Mouse (Mus musculus): ENCODE measurements around the gene Gcc1. TPM values are rescaled to one million over a fixed set of nuclear protein-coding genes. Genes with fewer than 3 reads are reported as not detected.

Gcc1 gene
- polyA plus RNA-seq, 1 experiment from 2014 or later, result 5.5 TPM

DNA sequence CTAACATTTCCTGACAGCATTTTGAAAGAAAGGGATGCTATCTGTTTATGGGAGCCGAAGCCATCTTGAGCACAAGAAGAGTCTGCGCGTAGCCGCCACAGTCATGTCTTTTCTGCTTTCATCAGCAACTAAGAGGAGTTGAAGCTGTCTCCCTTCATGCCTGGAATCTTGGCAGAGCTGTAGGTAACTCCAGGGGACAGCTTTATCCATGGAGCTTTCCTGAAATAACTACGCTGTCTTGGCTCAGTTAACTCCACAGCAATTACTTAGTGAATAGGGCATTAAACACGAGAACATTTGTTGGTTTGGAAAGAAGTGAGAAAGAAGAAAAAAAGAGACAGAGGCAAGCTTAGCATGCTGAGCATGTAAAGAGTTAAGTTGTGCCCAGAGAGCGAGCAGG, 19.7 kb upstream of the Gcc1 start:
- Histone ChIP-seq H3K27ac (no peak overlapping the region), H3K9me3 (replicated peaks) (no peaks in the 10 kb centered on the region), H3K4me3 (no peak overlapping the region), H3K27me3 (replicated peaks) (peaks cover 78% of the 10 kb centered on the region), H3K36me3 (no peaks in the 10 kb centered on the region), H3K4me2 (no peak overlapping the region), H3K4me1 (no peaks in the 10 kb centered on the region), H3K9ac (no peak overlapping the region)
- WGBS (ENCODE audit: insufficient replicate concordance), result 73% methylated on average over 7 of the region's 7 CpGs
- ATAC-seq, result no peak

DNA sequence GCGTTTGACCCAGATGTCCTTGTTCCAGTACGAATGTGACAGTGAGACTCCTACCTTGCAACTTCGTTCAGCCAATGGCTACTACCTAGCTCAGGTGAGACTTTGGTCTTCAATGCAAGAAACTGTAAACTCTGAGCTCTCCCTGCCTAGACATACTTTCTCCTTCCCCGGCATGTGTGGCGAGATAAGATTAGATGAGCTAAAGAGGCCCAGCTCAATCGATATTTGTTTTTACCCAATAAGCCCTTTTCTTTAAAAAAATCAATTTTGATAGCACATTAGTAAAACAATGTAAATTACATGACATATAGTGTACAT, 3.3 kb upstream of the Gcc1 start:
- Histone ChIP-seq H3K27ac (peak overlapping the region; percentile 45), H3K4me2 (peak overlapping the region; percentile 54), H3K9ac (0 out of 2 replicates have a peak overlapping the region, but pooled peaks have one; percentile 3), H3K4me3 (peak overlapping the region; percentile 23), H3K27me3 (replicated peaks) (peaks cover under 1% of the 10 kb centered on the region; the same call in 1 of the 2 replicates), H3K36me3 (peaks cover 15% of the 10 kb centered on the region), H3K9me3 (replicated peaks) (no peaks in the 10 kb centered on the region), H3K4me1 (peaks cover 26% of the 10 kb centered on the region)
- ATAC-seq, result peak; percentile 77
- 46% methylated on average over 6 of the region's 6 CpGs for WGBS (ENCODE audit: insufficient replicate concordance)

DNA sequence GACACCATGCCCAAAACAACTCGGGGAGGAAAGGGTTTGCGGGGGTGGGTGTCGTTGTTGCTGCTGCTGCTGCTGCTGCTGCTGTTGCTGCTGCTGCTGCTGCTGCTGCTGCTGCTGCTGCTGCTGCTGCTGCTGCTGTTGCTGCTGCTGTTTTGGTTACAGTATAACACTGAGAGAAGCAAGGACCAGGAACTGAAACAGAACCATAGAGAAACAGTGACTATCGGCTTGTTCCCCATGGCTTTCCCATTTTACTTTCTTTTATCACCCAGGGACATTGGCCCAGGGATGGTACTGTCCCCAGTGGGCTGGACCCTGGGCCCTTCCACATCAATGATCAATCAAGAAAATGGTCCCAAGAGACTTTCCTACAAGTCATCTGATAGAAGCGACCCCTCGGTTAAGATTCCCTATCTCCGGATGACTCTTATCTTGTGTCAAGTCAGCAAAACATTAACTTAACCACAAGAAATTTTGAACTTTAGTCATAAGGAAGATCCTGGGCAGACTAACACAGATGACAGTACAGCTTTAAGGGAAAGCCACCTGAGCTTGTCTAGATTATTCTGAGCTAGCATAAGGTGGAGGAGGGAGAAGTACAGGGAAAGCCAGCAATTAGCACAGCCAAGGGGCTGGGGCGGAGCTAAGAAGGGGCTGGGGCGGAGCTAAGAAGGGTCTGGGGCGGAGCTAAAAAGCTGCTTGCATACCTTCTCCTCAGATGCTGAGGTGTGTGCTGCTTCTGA, 2.8 kb upstream of the Gcc1 start:
- 53% methylated on average over 10 of the region's 10 CpGs for WGBS (ENCODE audit: insufficient replicate concordance)
- Histone ChIP-seq H3K36me3 (peaks cover 20% of the 10 kb centered on the region), H3K27ac (peak overlapping the region; percentile 45), H3K27me3 (replicated peaks) (no peaks in the 10 kb centered on the region), H3K4me2 (peak overlapping the region; percentile 54), H3K9me3 (replicated peaks) (no peaks in the 10 kb centered on the region), H3K9ac (peak overlapping the region; percentile 7; the same call in 1 of the 2 replicates), H3K4me1 (peaks cover 31% of the 10 kb centered on the region), H3K4me3 (peak overlapping the region; percentile 23)
- peak; percentile 81 for ATAC-seq

DNA sequence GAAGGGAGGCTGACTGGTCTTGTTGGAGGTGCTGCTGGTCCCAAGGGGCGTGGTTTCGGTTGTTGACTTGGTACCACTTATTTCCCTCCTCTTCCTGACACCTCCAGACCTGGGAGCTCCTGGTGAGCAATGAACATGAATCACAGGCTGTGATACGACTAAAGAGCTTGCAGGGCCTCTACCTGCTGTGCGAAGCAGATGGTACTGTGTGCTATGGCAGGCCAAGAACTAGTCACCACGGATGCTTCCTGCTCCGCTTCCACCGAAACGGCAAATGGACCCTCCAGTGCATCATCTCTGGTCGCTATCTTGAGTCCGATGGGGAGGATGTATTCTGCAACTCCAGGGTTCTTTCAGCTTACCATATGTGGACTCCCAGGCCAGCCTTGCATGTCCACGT, 1.7 kb upstream of the Gcc1 start:
- ATAC-seq, result no peak
- H3K27me3 ChIP-seq (replicated peaks), result no peaks in the 10 kb centered on the region

DNA sequence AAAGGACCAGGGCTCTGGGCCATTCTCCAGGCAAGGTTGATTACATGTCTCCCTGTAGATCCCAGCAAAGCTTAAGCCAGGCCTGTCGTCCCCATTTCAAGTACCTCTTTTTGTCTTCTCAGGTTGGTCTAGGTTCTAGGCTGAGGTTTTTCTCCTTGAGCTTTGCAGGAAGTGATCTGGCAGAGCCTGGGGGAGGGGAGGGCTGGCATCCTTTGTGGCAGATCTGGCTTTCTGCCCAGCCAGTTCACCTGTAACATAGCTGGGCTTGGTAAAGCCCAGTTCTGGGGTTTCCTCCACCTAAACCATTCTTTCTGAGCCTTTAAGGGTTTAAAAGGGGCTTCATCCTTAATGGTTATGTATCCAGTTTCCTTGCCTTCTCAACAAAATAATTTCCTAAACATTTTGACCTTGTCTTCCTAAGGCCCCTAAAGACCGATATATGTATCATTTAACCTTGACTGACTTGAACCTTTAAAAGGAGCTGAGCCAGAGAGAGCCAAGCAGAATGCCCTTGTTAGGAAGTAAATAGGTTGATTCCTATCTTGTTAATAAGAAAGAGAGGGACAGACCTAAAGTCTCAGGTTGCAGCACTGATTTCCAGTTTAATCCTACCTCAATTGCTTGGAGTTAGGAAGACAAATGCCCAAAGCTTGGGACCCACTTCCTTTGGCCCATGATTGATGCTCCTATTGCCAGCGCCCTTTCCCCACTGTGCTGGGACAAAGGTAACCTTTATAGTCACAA, 922 bp downstream of the Gcc1 start, which contains the start of gene Fscn3:
Gene Fscn3 (plus strand): TSS at position 694 of the 744 bp plus-strand sequence.
- peak within 1 kb of the TSS; percentile 94; the same call in 1 of the 2 replicates for H3K27ac ChIP-seq
- no peak for ATAC-seq
- WGBS (ENCODE audit: insufficient replicate concordance), result 73% methylated on average over 3 of the region's 3 CpGs

More for the DNA sequence above, 1.7 kb upstream of the Gcc1 start:
- Histone ChIP-seq H3K4me3 (no peak overlapping the region), H3K9ac (no peak overlapping the region), H3K9me3 (replicated peaks) (no peaks in the 10 kb centered on the region), H3K4me2 (no peak overlapping the region), H3K27ac (no peak overlapping the region), H3K36me3 (peaks cover 31% of the 10 kb centered on the region), H3K4me1 (peaks cover 42% of the 10 kb centered on the region)
- WGBS (ENCODE audit: insufficient replicate concordance), result 83% methylated on average over 11 of the region's 11 CpGs

DNA sequence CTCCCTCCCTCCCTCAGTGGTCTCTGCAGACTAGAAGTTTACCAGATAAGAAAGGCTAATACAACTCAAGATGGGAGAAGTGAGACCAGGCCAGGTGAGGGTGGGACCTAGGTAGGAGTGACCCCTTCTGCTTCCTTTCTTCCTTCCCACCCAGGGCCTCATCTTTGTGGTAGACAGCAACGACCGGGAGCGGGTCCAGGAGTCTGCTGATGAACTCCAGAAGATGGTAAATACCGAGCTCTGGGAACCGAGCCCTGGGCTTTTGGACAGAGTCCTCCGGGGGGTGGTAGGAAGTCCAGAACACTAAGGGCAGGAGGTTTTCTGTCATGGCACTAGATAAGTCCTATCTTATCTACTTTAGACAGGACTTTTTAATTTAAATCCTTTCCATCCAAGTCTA, 3.2 kb downstream of the Gcc1 start:
- ATAC-seq, result no peak
- Histone ChIP-seq H3K27me3 (replicated peaks) (no peaks in the 10 kb centered on the region), H3K36me3 (peaks cover 33% of the 10 kb centered on the region), H3K4me2 (peak overlapping the region; percentile 94), H3K4me3 (peak overlapping the region; percentile 95), H3K9ac (peak overlapping the region; percentile 96), H3K27ac (peak overlapping the region; percentile 94), H3K9me3 (replicated peaks) (no peaks in the 10 kb centered on the region), H3K4me1 (peaks cover 51% of the 10 kb centered on the region)
- WGBS (ENCODE audit: insufficient replicate concordance), result 60% methylated on average over 6 of the region's 6 CpGs

More for the DNA sequence above, 922 bp downstream of the Gcc1 start, which contains the start of gene Fscn3:
- Histone ChIP-seq H3K36me3 (peaks cover 33% of the 10 kb centered on the region), H3K4me1 (peaks cover 47% of the 10 kb centered on the region), H3K9me3 (replicated peaks) (no peaks in the 10 kb centered on the region), H3K4me3 (no peak within 1 kb of the TSS), H3K4me2 (no peak within 1 kb of the TSS), H3K27me3 (replicated peaks) (no peaks in the 10 kb centered on the region), H3K9ac (no peak within 1 kb of the TSS)

DNA sequence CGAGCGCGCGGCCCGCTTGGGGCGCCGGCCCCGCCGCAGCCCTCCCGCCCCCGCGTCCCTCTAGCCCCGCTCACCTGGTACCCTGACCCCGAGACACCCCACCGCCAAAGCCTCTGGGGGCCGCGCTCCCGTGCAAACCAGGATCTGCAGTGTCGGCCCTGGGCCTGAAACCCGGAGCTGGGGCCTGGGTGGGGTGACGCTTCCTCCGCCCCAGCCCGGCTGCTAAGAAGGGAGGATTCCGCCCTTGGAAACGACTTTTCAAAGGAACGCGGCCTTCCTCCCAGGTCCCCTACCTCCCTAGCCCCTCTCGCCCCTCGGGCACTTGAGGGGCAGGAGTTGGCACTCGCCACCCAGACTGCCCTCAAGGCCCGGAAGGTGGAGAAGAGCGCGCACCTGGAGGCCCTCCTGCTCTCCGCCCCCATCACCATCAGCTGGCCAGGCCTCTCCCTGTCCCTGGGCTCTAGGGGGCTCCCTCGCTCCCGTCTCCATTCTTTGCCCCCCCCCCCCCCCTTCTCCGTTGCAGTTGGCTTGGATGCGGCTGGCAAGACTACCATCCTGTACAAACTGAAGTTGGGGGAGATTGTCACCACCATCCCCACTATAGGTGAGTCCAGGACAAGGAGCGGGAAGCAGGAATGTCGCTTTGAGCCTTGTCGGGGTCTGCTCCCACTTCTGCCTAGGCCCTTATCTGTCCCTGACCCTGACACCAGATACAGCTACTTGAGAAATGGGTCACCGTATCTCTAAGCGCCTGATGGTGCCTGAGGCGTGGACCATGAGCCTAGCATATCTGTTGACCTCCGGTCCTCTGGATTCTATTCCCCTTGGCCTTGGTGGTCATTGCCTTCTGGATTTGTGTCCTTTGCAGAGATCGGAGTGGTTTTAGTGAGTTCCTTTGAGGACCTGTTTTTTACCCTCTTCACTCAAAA, 4.2 kb downstream of the Gcc1 start:
- no peaks in the 10 kb centered on the region for H3K9me3 ChIP-seq (replicated peaks)
- WGBS (ENCODE audit: insufficient replicate concordance), result 4% methylated on average over 45 of the region's 46 CpGs
- H3K9ac ChIP-seq, result peak overlapping the region; percentile 96
- H3K4me1 ChIP-seq, result peaks cover 61% of the 10 kb centered on the region
- peaks cover 39% of the 10 kb centered on the region for H3K36me3 ChIP-seq
- H3K27me3 ChIP-seq (replicated peaks), result no peaks in the 10 kb centered on the region
- H3K4me3 ChIP-seq, result peak overlapping the region; percentile 95
- H3K27ac ChIP-seq, result peak overlapping the region; percentile 94
- H3K4me2 ChIP-seq, result peak overlapping the region; percentile 94
- peak; percentile 78 for ATAC-seq

DNA sequence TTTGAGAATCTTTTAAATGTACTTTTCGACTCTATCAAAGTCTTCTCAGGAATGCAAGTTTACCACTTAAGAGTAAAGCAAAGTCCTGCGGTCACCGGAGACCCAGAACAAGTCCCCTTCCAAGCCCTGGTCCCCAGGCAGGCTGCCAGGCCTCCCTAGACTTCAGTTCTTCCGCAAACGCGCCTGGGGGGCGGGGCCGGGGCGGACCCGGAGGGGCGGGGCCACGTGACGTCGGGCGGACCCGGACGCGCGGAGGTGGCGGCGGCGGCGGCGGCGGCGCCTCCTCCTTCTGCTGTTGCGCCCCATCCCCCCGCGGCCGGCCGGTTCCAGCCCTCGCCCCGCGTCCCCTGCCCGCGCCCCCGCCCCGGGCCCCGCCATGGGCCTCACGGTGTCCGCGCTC, 4.9 kb downstream of the Gcc1 start, which contains the start of gene Arf5:
Gene Arf5 (plus strand): TSS at position 248 of the 400 bp plus-strand sequence.
- Histone ChIP-seq H3K4me1 (peaks cover 62% of the 10 kb centered on the region), H3K4me2 (peak within 1 kb of the TSS; percentile 94), H3K4me3 (peak within 1 kb of the TSS; percentile 95), H3K36me3 (peaks cover 46% of the 10 kb centered on the region), H3K9ac (peak within 1 kb of the TSS; percentile 96), H3K9me3 (replicated peaks) (no peaks in the 10 kb centered on the region), H3K27ac (peak within 1 kb of the TSS; percentile 94), H3K27me3 (replicated peaks) (no peaks in the 10 kb centered on the region)
- WGBS (ENCODE audit: insufficient replicate concordance), result 3% methylated on average over 28 of the region's 42 CpGs
- ATAC-seq, result peak; percentile 47

DNA sequence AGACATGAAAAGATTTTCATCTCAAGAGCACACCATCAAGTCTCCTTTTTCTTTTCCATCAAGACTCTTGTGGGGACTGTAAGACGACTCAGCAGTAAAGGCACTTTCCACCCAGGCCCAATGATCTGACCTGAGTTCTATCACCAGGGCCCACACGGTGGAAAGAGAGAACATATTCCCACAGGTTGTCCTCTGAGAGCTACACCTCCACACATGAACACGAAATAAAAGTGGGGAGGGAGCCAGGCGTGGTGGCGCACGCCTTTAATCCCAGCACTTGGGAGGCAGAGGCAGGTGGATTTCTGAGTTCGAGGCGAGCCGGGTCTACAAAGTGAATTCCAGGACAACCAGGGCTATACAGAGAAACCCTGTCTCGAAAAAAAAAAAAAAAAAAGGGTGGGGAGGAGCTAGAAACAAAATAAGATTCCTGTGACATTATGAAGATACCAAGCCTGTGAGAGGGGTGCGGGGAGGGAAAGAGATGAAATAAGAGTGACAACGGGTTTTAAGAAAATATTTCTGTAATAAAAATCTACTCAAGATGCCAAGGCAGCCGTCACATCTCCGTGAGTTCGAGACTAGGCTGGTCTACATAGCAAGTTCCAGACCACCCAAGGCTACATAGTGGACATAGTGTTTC, 5.4 kb downstream of the Gcc1 start:
- Histone ChIP-seq H3K9ac (peak overlapping the region; percentile 96), H3K4me1 (peaks cover 62% of the 10 kb centered on the region)
- no peak for ATAC-seq

DNA sequence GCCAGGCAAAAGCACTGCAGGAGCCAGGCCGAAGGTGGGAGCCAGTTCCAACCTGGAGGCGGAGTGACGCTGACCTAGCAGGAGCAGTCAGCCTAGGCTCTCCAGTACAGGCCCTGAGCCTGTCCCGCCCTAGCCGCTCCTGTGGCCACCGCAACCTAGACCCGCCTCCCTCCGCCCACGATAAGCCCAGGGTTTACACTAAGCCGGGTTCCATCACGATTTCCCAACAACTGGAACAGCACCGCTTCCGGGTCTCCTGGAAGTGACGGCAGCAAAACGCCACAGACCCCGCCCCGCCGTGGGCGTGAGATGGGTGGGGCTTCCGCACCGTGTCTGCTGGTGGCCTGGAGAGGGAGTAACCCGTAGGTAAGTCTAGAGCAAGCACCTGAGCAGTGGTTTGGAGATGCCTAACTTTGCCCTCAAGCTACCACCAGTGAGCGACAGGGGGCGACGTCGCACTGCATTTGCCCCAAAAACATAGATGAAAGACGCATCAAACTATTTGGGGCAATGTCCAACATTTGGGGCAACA, 6.7 kb downstream of the Gcc1 start:
- Histone ChIP-seq H3K36me3 (peaks cover 49% of the 10 kb centered on the region), H3K4me3 (peak overlapping the region; percentile 80), H3K9ac (peak overlapping the region; percentile 88), H3K4me1 (peaks cover 60% of the 10 kb centered on the region), H3K9me3 (replicated peaks) (no peaks in the 10 kb centered on the region), H3K4me2 (peak overlapping the region; percentile 94), H3K27ac (peak overlapping the region; percentile 92), H3K27me3 (replicated peaks) (no peaks in the 10 kb centered on the region)
- ATAC-seq, result peak; percentile 87
- WGBS (ENCODE audit: insufficient replicate concordance), result under 1% methylated on average over 27 of the region's 27 CpGs

More for the DNA sequence above, 5.4 kb downstream of the Gcc1 start:
- peaks cover 49% of the 10 kb centered on the region for H3K36me3 ChIP-seq
- H3K4me2 ChIP-seq, result peak overlapping the region; percentile 94
- WGBS (ENCODE audit: insufficient replicate concordance), result 61% methylated on average over 15 of the region's 15 CpGs
- peak overlapping the region; percentile 95 for H3K4me3 ChIP-seq
- H3K27ac ChIP-seq, result peak overlapping the region; percentile 94
- H3K27me3 ChIP-seq (replicated peaks), result no peaks in the 10 kb centered on the region
- no peaks in the 10 kb centered on the region for H3K9me3 ChIP-seq (replicated peaks)

DNA sequence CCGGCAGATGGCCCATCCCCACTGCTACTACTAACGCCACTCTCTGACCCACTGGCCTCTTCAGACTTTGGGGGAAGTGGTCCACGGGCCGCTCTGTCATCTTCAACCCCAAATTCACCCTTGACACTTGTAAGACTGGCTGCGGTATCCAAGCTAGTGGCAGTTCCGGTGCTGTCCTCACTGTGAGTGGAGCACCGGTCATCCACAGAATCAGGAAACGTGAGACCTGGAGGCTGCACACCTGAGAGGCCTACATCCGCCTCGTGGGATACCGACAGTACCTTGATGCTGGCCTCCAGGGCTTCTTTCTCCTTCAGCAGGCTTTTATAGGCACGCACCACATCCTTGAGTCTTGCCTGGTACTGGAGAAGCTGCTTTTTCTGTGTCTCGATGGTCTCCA, 7.3 kb downstream of the Gcc1 start:
- 14% methylated on average over 13 of the region's 13 CpGs for WGBS (ENCODE audit: insufficient replicate concordance)
- Histone ChIP-seq H3K4me3 (peak overlapping the region; percentile 80), H3K27me3 (replicated peaks) (no peaks in the 10 kb centered on the region), H3K9me3 (replicated peaks) (no peaks in the 10 kb centered on the region), H3K4me2 (peak overlapping the region; percentile 94), H3K27ac (peak overlapping the region; percentile 92), H3K36me3 (peaks cover 48% of the 10 kb centered on the region), H3K4me1 (peaks cover 53% of the 10 kb centered on the region), H3K9ac (peak overlapping the region; percentile 88)
- ATAC-seq, result no peak
